Mouse (Mus musculus) Patski (cell line): ENCODE results near the gene Mindy2. TPM values are rescaled to one million over a fixed set of nuclear protein-coding genes. Genes with fewer than 3 reads are reported as not detected.

ENCODE experiments used
- ATAC-seq: fragments of 100-300 bp; one replicate; pipeline ENCODE4 v1.8.0; 2021
- CTCF ChIA-PET: fragments of 350-600 bp; sonication (Branson Sonifier 250); formaldehyde crosslinking; loops from one replicate; lab custom pipeline; 2022; ENCODE audit warnings: inconsistent platforms; lab: Charles Lee
- POLR2A ChIA-PET: fragments of 350-600 bp; sonication (Branson Sonifier 250); formaldehyde crosslinking; loops from one replicate; lab custom pipeline; 2022; ENCODE audit warnings: antibody characterized with exemption, inconsistent platforms; lab: Charles Lee
- DNase-seq: peaks from one replicate; pipeline ENCODE4 v3.0.0-alpha.2; 2011; ENCODE audit warnings: low read depth, low spot score
- H3K27me3 ChIP-seq: fragments of 371-371 bp; one replicate; pipeline ENCODE4 v1.5.1; 2021
- CTCF ChIP-seq: fragments of 100-300 bp; IDR thresholded peaks from one replicate; pipeline ENCODE4 v1.5.1; 2021
- in situ Hi-C: fragments of 300-500 bp; cut with MboI; formaldehyde crosslinking; loops from 3 replicates; pipeline ENCODE4 v1.11.1; 2018; ENCODE audit warnings: low pct_unique_long_range_greater_than_20kb, mixed read lengths
- polyA plus RNA-seq: library from polyadenylated mRNA; unstranded; gene quantifications from one replicate; pipeline ENCODE4 v1.2.3, GENCODE M21; 2021

The Mindy2 gene
- polyA plus RNA-seq, 1 experiment from 2014 or later: 17.1 TPM

DNA sequence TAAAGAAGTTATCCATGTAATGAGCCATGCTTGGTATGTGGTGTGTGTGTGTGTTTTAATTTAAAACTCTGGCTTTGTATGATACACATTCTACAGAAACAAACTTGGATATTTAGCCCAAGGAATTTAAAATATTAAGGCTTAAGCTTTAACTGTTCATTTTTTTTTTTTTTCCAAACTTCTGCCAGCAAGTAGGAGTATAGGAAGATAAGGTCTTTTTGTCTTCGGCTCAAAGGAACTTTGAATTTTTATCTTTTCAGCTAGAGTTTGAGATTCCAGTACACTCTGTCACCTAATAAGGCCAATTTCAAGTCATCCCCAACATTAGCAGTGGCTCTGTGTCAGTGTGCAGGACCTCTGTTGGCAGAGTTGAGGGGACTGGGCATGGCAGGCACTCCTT, 25.2 kb upstream of the Mindy2 start:
- in situ Hi-C loops: no loop called here
- ChIA-PET CTCF (no interaction called here), POLR2A (no interaction called here)
- no peak for ATAC-seq
- TF ChIP-seq CTCF: no peak
- no peaks in the 10 kb centered on the region for H3K27me3 ChIP-seq
- no peak for DNase-seq

DNA sequence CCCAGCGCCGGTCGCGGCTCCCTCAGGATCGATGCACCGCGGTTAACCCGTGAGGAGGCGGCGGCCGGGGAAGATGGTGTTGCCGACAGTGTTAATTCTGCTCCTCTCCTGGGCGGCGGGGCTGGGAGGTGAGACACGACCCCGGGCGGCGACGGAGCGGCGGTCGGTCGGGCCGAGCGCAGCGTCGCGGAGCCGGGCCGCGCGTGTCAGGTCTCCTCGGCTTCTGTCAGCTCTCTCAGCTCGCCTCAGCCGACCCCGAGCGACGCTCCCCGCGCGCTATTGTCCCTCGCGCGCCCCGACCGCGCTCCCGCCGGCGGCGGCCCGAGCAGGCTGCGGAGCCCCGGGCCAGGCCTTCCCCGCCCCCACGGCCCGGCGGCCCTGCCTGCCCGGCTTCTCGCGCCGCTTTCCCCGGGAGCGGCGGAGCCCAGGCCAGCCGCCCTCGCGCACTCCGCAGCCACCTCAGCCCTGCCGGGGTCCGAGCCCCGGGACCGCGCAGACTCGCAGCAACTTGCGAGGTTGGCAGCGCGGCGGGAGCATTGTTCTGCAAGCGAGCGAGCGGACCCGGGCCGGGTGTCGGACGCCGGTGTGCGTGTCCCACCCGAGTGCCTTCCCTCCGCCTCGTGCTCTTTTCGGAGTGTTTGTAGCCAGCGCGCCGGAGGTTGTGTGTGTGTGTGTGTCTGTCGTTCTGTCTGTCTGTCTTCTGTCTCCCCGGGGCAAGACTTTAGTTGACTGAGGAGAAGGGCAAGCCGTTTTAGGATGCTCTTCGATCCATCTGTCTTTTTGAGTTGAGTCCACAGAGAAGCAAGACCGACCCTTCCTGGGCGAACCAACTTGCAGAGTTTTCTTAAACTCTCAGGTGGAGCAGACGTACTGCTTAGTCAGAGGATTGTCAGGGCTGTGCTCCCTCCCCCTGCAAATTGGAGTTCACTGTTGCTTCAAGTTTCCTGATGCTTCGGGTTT, 22.4 kb upstream of the Mindy2 start:
- in situ Hi-C loops: loop anchor here (10.0 kb wide), 2 partner anchors 255 to 395 kb away; no protein-coding TSS in a partner anchor
- DNase-seq (no peak), ATAC-seq (peak; percentile 22)
- H3K27me3 ChIP-seq: no peaks in the 10 kb centered on the region
- CTCF ChIA-PET: no interaction called here
- POLR2A ChIA-PET: interaction anchor here (0.5 kb wide), 1 partner anchor 23 kb away, joined by 3 read pairs; the partner anchor contains the start of gene Gm10642
- TF ChIP-seq CTCF: no peak

DNA sequence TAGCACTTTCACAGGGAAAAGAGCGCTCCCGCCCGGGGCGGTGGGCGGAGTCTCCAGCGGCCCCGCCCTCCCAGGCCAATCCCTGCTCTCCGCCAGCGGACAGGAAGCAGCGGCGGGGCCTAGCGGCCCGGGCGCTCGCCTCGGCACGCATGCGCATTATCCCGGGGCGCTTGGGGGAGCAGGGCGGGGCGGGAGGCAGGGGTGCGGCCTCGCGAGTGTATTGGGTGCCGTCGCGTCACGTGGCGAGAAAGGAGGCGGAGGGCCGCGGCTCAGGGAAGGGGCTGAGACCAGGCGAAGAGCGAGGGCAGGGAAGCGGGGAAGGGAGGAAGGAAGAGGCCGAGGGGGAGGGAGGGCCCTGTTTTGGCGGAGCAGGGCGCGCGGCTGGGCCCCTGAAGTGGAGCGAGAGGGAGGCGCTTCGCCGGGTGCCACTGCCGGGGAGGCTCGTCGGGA, 21.7 kb upstream of the Mindy2 start, which contains the start of gene Adam10:
Adam10 (plus strand) TSS at position 316 of the 450 bp plus-strand sequence.
- in situ Hi-C loops: loop anchor here (10.0 kb wide), 2 partner anchors 256 to 396 kb away; no protein-coding TSS in a partner anchor
- peak; percentile 85 for DNase-seq
- ChIA-PET POLR2A (no interaction called here), CTCF (interaction anchor here (0.9 kb wide), 1 partner anchor 10 kb away, joined by 3 read pairs; no protein-coding TSS in a partner anchor)
- ATAC-seq: peak; percentile 96
- no peaks in the 10 kb centered on the region for H3K27me3 ChIP-seq
- TF ChIP-seq CTCF: no peak

DNA sequence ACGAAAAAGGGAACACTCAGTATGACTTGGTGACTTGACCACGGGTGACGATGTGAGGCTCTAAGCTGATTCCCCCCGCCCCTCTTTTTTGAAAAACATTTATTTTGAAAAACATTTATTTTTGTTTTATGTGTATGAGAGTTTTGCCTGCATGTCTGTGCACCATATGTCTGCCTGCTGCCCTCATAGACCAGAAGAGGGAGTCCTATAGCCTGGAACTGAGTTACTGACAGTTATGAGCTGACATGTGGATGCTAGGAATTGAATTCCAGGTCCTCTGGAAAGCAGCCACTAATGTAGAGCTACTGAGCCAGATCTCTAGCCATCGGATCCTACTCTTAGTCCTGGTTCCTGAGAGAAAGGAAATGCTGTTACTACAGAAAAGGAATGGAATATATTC, 19.0 kb upstream of the Mindy2 start:
- in situ Hi-C loops: loop anchor here (10.0 kb wide), 2 partner anchors 259 to 399 kb away; no protein-coding TSS in a partner anchor
- no peak for ATAC-seq
- POLR2A ChIA-PET: no interaction called here
- TF ChIP-seq CTCF: peak; percentile 44
- no peaks in the 10 kb centered on the region for H3K27me3 ChIP-seq
- DNase-seq: no peak
- CTCF ChIA-PET: interaction anchor here (0.9 to 1.3 kb wide), 2 partner anchors 399 to 416 kb away, joined by 3 read pairs; no protein-coding TSS in a partner anchor

DNA sequence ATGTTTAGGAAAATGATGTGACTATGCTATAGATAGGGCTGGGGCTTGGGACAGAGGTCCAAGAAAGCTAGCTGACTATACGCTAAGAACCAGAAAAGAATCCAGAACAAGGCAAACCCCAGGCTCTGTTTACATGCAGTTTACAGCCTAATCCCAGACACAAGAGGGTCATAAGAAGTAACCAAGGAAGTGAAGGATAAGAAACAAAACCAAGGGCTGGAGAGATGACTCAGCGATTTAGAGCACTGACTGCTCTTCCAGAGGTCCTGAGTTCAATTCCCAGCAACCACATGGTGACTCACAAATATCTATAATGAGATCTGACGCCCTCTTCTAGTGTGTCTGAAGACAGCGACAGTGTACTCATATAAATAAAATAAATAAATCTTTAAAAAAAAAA, 18.1 kb upstream of the Mindy2 start:
- DNase-seq (no peak), ATAC-seq (no peak)
- H3K27me3 ChIP-seq: no peaks in the 10 kb centered on the region
- ChIA-PET CTCF (interaction anchor here (0.9 to 1.3 kb wide), 2 partner anchors 400 to 417 kb away, joined by 3 read pairs; no protein-coding TSS in a partner anchor), POLR2A (no interaction called here)
- no peak for TF ChIP-seq CTCF
- in situ Hi-C loops: loop anchor here (10.0 kb wide), 2 partner anchors 260 to 400 kb away; no protein-coding TSS in a partner anchor

DNA sequence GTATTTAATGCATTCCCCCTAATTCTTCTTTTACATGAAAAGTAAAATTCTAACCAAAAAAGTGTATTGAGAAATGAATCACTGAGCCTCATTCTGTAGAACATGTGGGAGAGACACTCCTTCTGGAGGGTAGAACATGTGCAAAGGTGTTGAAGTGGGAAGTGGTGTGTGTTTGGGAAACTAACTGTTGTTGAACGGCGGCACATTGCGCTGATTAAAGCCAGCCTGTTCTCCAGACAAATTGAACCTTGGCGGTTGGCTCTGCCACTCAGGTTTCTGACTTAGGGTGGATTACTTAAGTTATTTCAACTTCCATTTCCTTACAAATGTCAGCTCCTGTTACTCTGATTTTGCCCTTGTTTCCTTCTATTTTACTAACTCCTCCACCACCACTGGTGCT, 16.7 kb upstream of the Mindy2 start:
- H3K27me3 ChIP-seq: no peaks in the 10 kb centered on the region
- no peak for DNase-seq

DNA sequence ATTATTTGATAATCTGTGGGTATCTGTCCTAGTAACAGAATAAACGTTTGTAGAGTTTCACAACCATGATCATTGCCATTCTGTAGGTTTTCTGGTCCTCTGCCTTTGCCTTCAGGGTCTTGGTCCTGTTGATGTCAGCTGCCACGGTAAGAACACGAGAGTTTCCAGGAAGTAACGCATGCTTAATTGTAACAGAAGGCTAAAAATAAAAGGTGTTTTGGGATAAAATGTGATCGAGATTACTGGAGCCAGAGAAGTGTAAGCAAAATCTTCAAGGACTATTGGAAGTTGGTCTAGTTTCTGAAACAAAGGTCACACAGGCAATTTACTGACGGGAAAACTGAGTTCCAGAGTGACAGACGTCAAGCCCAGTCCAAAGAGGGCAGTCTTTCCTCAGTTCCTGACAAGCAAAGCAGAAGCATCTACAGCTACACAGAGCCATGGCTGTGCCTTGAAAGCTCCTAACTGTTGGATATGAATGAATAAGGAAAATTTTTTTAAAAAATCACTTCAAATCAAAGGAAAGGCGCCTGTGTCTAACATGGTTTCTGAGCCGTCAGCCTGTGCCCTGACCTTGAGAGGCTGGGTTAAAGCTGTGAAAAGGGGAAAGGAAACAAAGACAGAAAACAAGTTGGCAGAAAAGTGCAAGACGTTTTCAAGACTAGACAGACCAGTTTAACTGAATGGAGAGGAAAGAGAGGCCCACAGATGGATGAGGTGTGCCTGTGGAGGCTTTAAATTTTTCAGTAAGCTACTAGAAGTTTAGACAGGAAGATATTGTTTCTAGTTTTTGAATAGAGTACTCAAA, 15.0 kb upstream of the Mindy2 start:
- DNase-seq (no peak), ATAC-seq (no peak)
- ChIA-PET CTCF (interaction anchor here (0.9 kb wide), 1 partner anchor 421 kb away, joined by 3 read pairs; no protein-coding TSS in a partner anchor), POLR2A (interaction anchor here (0.6 kb wide), 1 partner anchor 66 kb away, joined by 3 read pairs; no protein-coding TSS in a partner anchor)
- H3K27me3 ChIP-seq: no peaks in the 10 kb centered on the region
- TF ChIP-seq CTCF: peak; percentile 62
- in situ Hi-C loops: loop anchor here (10.0 kb wide), 2 partner anchors 263 to 403 kb away; no protein-coding TSS in a partner anchor

More for the DNA sequence above, 16.7 kb upstream of the Mindy2 start:
- no peak for TF ChIP-seq CTCF
- POLR2A ChIA-PET: no interaction called here
- in situ Hi-C loops: loop anchor here (10.0 kb wide), 2 partner anchors 261 to 401 kb away; no protein-coding TSS in a partner anchor
- ATAC-seq: no peak
- CTCF ChIA-PET: interaction anchor here (1.2 kb wide), 1 partner anchor 418 kb away, joined by 3 read pairs; no protein-coding TSS in a partner anchor

DNA sequence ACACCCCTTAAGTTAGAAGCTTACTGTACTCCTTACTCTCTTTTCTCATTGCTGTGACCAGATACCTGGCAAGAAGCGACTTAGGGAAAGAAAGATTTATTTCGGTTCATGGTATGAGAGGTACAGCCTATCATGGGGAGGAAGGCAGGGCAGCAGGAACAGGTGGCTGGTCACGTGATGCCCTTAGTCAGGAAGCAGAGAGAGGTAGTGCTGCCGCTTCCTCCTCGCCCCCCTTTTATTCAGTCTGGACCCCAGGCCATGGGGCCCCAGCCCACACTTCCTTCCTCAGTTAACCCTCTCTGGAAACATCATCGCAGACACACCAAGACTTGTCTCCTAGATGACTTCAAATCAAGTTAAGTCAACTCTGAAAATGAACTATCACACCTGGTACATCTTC, 14.3 kb upstream of the Mindy2 start:
- POLR2A ChIA-PET: no interaction called here
- CTCF ChIA-PET: interaction anchor here (0.9 kb wide), 1 partner anchor 421 kb away, joined by 3 read pairs; no protein-coding TSS in a partner anchor
- TF ChIP-seq CTCF: no peak
- in situ Hi-C loops: loop anchor here (10.0 kb wide), 2 partner anchors 264 to 404 kb away; no protein-coding TSS in a partner anchor
- DNase-seq: no peak
- no peak for ATAC-seq
- H3K27me3 ChIP-seq: no peaks in the 10 kb centered on the region

DNA sequence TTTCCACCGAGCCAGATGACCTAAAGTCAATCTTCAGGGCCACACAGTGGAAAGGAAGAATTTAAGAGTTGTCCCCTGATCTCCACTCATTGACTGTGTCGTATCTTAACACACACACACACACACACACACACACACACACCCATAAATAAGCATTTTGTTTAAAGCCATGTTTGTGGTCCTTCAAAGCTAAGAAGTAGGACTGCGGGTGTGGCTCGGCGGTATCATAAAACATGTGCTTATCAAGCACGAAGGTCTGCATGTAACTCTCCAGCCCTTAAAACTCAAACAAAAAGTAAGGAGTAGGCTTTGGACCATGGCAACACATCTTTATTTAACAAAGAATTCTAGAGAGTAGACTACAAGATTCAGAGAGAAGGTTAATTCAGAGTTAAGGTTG, 13.4 kb upstream of the Mindy2 start:
- no peaks in the 10 kb centered on the region for H3K27me3 ChIP-seq
- ChIA-PET POLR2A (no interaction called here), CTCF (no interaction called here)
- ATAC-seq (no peak), DNase-seq (no peak)
- in situ Hi-C loops: loop anchor here (10.0 kb wide), 2 partner anchors 264 to 404 kb away; no protein-coding TSS in a partner anchor
- no peak for TF ChIP-seq CTCF
